Mouse (Mus musculus) CH12.LX (cell line): ENCODE data around the gene Aqr. TPM values are rescaled to one million over a fixed set of nuclear protein-coding genes. Genes with fewer than 3 reads are reported as not detected.

ENCODE experiments used
- DNase-seq: peaks from one replicate; pipeline ENCODE4 v3.0.0-alpha.2; 2013; ENCODE audit errors: extremely low read depth
- H3K27ac ChIP-seq: 2 replicates; pipeline ENCODE4 v1.5.1; 2012; ENCODE audit warnings: low read depth, mild to moderate bottlenecking, control low read depth, moderate library complexity; ENCODE audit not compliant: insufficient read depth
- H3K27me3 ChIP-seq: replicated peaks from 2 replicates; pipeline ENCODE3; 2012; ENCODE audit warnings: inconsistent platforms
- H3K36me3 ChIP-seq, 2 experiments: replicated peaks in 1 of 2; 2 replicates each; pipeline versions ENCODE3 to v1.6.1; 2012; ENCODE audit warnings: inconsistent platforms in 1 of 2, low read length in 1 of 2, mild to moderate bottlenecking in 1 of 2, mixed read lengths in 1 of 2, moderate library complexity in 1 of 2; ENCODE audit not compliant: control insufficient read depth in 1 of 2, insufficient read depth in 1 of 2
- H3K4me1 ChIP-seq, 2 experiments: 2 replicates each; pipeline ENCODE4 v1.6.1; 2012; ENCODE audit warnings: inconsistent platforms in 1 of 2, moderate library complexity in 1 of 2; ENCODE audit not compliant: insufficient read depth in 2 of 2, control insufficient read depth in 1 of 2
- H3K4me2 ChIP-seq: 2 replicates; pipeline ENCODE4 v1.6.1; 2012; ENCODE audit warnings: low read depth, mild to moderate bottlenecking, control low read depth; ENCODE audit not compliant: poor library complexity, insufficient read depth, severe bottlenecking
- H3K4me3 ChIP-seq, 3 experiments: fragments of 150-350 bp in 1 of 3; sonication (generic) in 1 of 3; replicated peaks in 1 of 3; 2 replicates each; pipeline versions ENCODE3 to v1.5.1; 2011 to 2012; ENCODE audit warnings: low read depth in 2 of 3, low read length in 2 of 3, mild to moderate bottlenecking in 2 of 3, moderate library complexity in 2 of 3, control low read depth in 1 of 3, improper control_type of control experiment in 1 of 3, inconsistent platforms in 1 of 3, mixed read lengths in 1 of 3; ENCODE audit not compliant: poor library complexity in 1 of 3
- H3K79me2 ChIP-seq: replicated peaks from 2 replicates; pipeline ENCODE4 v1.6.1; 2012; ENCODE audit warnings: mild to moderate bottlenecking, moderate library complexity; ENCODE audit not compliant: control insufficient read depth, poor library complexity, insufficient read depth, severe bottlenecking; ENCODE audit errors: extremely low read depth
- H3K9ac ChIP-seq: 2 replicates; pipeline ENCODE4 v1.6.1; 2012; ENCODE audit warnings: low read depth, mild to moderate bottlenecking, control low read depth, moderate library complexity; ENCODE audit not compliant: insufficient read depth
- H3K9me3 ChIP-seq: replicated peaks from 2 replicates; pipeline ENCODE3; 2012; ENCODE audit warnings: low read length, inconsistent platforms, mixed read lengths
- CHD2 ChIP-seq: IDR thresholded peaks from 2 replicates; pipeline ENCODE4 v1.6.1; 2011; ENCODE audit warnings: low read length, improper control_type of control experiment
- CTCF ChIP-seq, 2 experiments: IDR thresholded peaks in 1 of 2; conservative IDR thresholded peaks in 1 of 2; 2 replicates each; pipeline ENCODE4 v1.5.1; 2011 to 2012; ENCODE audit warnings: low read depth in 2 of 2, low read length in 2 of 2, improper control_type of control experiment in 1 of 2, inconsistent platforms in 1 of 2, mild to moderate bottlenecking in 1 of 2, moderate library complexity in 1 of 2
- E2F4 ChIP-seq: IDR thresholded peaks from 2 replicates; pipeline ENCODE4 v1.6.1; 2011; ENCODE audit warnings: low read depth, low read length, improper control_type of control experiment; ENCODE audit not compliant: insufficient replicate concordance
- EP300 ChIP-seq: IDR thresholded peaks from 2 replicates; pipeline ENCODE4 v1.6.1; 2011; ENCODE audit warnings: low read length, improper control_type of control experiment
- GABPA ChIP-seq: IDR thresholded peaks from 2 replicates; pipeline ENCODE4 v1.6.1; 2012; ENCODE audit warnings: low read depth, low read length, improper control_type of control experiment, inconsistent platforms; ENCODE audit not compliant: insufficient replicate concordance
- IRF4 ChIP-seq: IDR thresholded peaks from 2 replicates; pipeline ENCODE4 v1.6.1; 2014; ENCODE audit warnings: low read depth, mild to moderate bottlenecking, inconsistent platforms, low read length, improper control_type of control experiment
- JUN ChIP-seq: IDR thresholded peaks from 2 replicates; pipeline ENCODE4 v1.6.1; 2011; ENCODE audit warnings: low read depth, mild to moderate bottlenecking, low read length, improper control_type of control experiment, moderate library complexity; ENCODE audit not compliant: insufficient read depth
- JUND ChIP-seq: conservative IDR thresholded peaks from 2 replicates; pipeline ENCODE4 v1.6.1; 2011; ENCODE audit warnings: low read depth, low read length, improper control_type of control experiment
- MAX ChIP-seq: IDR thresholded peaks from 2 replicates; pipeline ENCODE4 v1.6.1; 2011; ENCODE audit warnings: low read length, improper control_type of control experiment
- MAZ ChIP-seq: IDR thresholded peaks from 2 replicates; pipeline ENCODE4 v1.6.1; 2012; ENCODE audit warnings: low read depth, mild to moderate bottlenecking, inconsistent platforms, low read length, improper control_type of control experiment, moderate library complexity
- MEF2A ChIP-seq: IDR thresholded peaks from 2 replicates; pipeline ENCODE4 v1.6.1; 2014; ENCODE audit warnings: low read depth, mild to moderate bottlenecking, inconsistent platforms, low read length, improper control_type of control experiment, borderline replicate concordance
- MXI1 ChIP-seq: IDR thresholded peaks from 2 replicates; pipeline ENCODE4 v1.6.1; 2011; ENCODE audit warnings: mild to moderate bottlenecking, low read depth, low read length, improper control_type of control experiment
- NRF1 ChIP-seq: IDR thresholded peaks from 2 replicates; pipeline ENCODE4 v1.6.1; 2014; ENCODE audit warnings: low read depth, mild to moderate bottlenecking, inconsistent platforms, low read length, improper control_type of control experiment, moderate library complexity
- PAX5 ChIP-seq: IDR thresholded peaks from 2 replicates; pipeline ENCODE4 v1.6.1; 2012; ENCODE audit warnings: low read length, inconsistent platforms, mixed read lengths
- POLR2A ChIP-seq: IDR thresholded peaks from 2 replicates; pipeline ENCODE4 v1.6.1; 2011; ENCODE audit warnings: low read depth, mild to moderate bottlenecking, improper control_type of control experiment, low read length
- RCOR1 ChIP-seq: conservative IDR thresholded peaks from 2 replicates; pipeline ENCODE4 v1.6.1; 2012; ENCODE audit warnings: low read depth, mild to moderate bottlenecking, inconsistent platforms, low read length, improper control_type of control experiment
- TBP ChIP-seq: conservative IDR thresholded peaks from 2 replicates; pipeline ENCODE4 v1.6.1; 2011; ENCODE audit warnings: low read depth, low read length, improper control_type of control experiment
- UBTF ChIP-seq: IDR thresholded peaks from 2 replicates; pipeline ENCODE4 v1.6.1; 2012; ENCODE audit warnings: low read depth, mild to moderate bottlenecking, inconsistent platforms, low read length, improper control_type of control experiment, moderate library complexity
- USF1 ChIP-seq: IDR thresholded peaks from 2 replicates; pipeline ENCODE4 v1.6.1; 2014; ENCODE audit warnings: low read depth, mild to moderate bottlenecking, inconsistent platforms, low read length, improper control_type of control experiment
- ZKSCAN1 ChIP-seq: IDR thresholded peaks from 2 replicates; pipeline ENCODE4 v1.6.1; 2012; ENCODE audit warnings: low read depth, inconsistent platforms, low read length, improper control_type of control experiment, borderline replicate concordance
- ZMIZ1 ChIP-seq: IDR thresholded peaks from 2 replicates; pipeline ENCODE4 v1.6.1; 2012; ENCODE audit warnings: low read depth, mild to moderate bottlenecking, inconsistent platforms, low read length, improper control_type of control experiment
- ZNF384 ChIP-seq: IDR thresholded peaks from 2 replicates; pipeline ENCODE4 v1.6.1; 2012; ENCODE audit warnings: low read depth, low read length, improper control_type of control experiment, inconsistent platforms
- dilution Hi-C: fragments of 300-500 bp; cut with MboI; formaldehyde crosslinking; loops from 2 replicates; pipeline ENCODE4 v1.14.3; 2020; ENCODE audit warnings: low sequenced_read_pairs; ENCODE audit not compliant: extremely low pct_unique_long_range_greater_than_20kb, extremely low pct_ligation_motif_present
- in situ Hi-C: fragments of 300-500 bp; cut with MboI; formaldehyde crosslinking; loops from 3 replicates; pipeline ENCODE4 v1.14.3; 2019; ENCODE audit warnings: low sequenced_read_pairs, low pct_ligation_motif_present, low pct_unique_long_range_greater_than_20kb, mixed read lengths
- polyA plus RNA-seq: library from polyadenylated mRNA; unstranded; fragments of >175 nt; gene quantifications from 2 replicates; pipeline ENCODE4 v1.2.1, GENCODE M21; 2012; ENCODE audit warnings: low read depth; ENCODE audit not compliant: insufficient read length
- total RNA-seq, 2 experiments: library from RNA; depleted of rRNA; stranded (reverse); fragments of 300-350 nt in 1 of 2; fragments of >200 nt in 1 of 2; gene quantifications; 2 replicates each; pipeline ENCODE4 v1.2.3; 2012 to 2014

Aqr gene
- total and polyA plus RNA-seq, 3 experiments: 37.1 to 64.1 (median 44.0) TPM

GRCm38 (mm10) chr2:114117235-114117634 is 69.6 kb downstream of the Aqr start:
- Histone ChIP-seq H3K79me2 (no peaks in the 10 kb centered on the region), H3K9ac (no peak overlapping the region), H3K27me3 (no peaks in the 10 kb centered on the region), H3K4me2 (no peak overlapping the region), H3K27ac (no peak overlapping the region), H3K4me3 (no peak overlapping the region), H3K36me3 (peaks cover 53 to 82% of the 10 kb centered on the region in 2 experiments), H3K4me1 (no peaks in the 10 kb centered on the region), H3K9me3 (no peaks in the 10 kb centered on the region)
- TF ChIP-seq USF1 (no peak), GABPA (no peak), JUND (no peak), RCOR1 (no peak), IRF4 (no peak), NRF1 (no peak), E2F4 (no peak), CTCF (conservative IDR thresholded peaks at IDR 0.05 in 1 of 2, IDR thresholded peaks at IDR 0.05 in 1 of 2; ENCODE audit: low read depth in 2 of 2, low read length in 2 of 2) (no peak), ZKSCAN1 (no peak), MEF2A (no peak), EP300 (no peak)
- dilution Hi-C loops (no loop called here), in situ Hi-C loops (no loop called here)
- no peak for DNase-seq

GRCm38 (mm10) chr2:114115563-114115962 is 71.3 kb downstream of the Aqr start:
- in situ Hi-C loops: no loop called here
- no peak overlapping the region for H3K9ac ChIP-seq
- H3K79me2 ChIP-seq: no peaks in the 10 kb centered on the region
- H3K4me3 ChIP-seq: no peak overlapping the region
- H3K36me3 ChIP-seq: peaks cover 50 to 85% of the 10 kb centered on the region in 2 experiments
- H3K4me1 ChIP-seq: no peaks in the 10 kb centered on the region
- no peak overlapping the region for H3K4me2 ChIP-seq
- H3K9me3 ChIP-seq: no peaks in the 10 kb centered on the region
- no peak for DNase-seq
- dilution Hi-C loops: no loop called here
- TF ChIP-seq PAX5: no peak
- TF ChIP-seq E2F4: no peak
- TF ChIP-seq POLR2A: no peak
- no peak for TF ChIP-seq MXI1
- TF ChIP-seq MAZ: no peak
- TF ChIP-seq ZKSCAN1: no peak
- no peak for TF ChIP-seq ZMIZ1
- TF ChIP-seq MAX: no peak
- no peak for TF ChIP-seq CHD2
- no peak for TF ChIP-seq JUN
- TF ChIP-seq ZNF384: no peak
- TF ChIP-seq MEF2A: no peak
- no peak for TF ChIP-seq CTCF (conservative IDR thresholded peaks at IDR 0.05 in 1 of 2, IDR thresholded peaks at IDR 0.05 in 1 of 2; ENCODE audit: low read depth in 2 of 2, low read length in 2 of 2)
- TF ChIP-seq UBTF: no peak
- no peak for TF ChIP-seq RCOR1
- TF ChIP-seq USF1: no peak
- no peak for TF ChIP-seq GABPA
- no peak for TF ChIP-seq TBP
- H3K27me3 ChIP-seq: no peaks in the 10 kb centered on the region
- H3K27ac ChIP-seq: no peak overlapping the region
